8 mouse cellular contexts compared by ENCODE assay signal in the genomic region with DNA sequence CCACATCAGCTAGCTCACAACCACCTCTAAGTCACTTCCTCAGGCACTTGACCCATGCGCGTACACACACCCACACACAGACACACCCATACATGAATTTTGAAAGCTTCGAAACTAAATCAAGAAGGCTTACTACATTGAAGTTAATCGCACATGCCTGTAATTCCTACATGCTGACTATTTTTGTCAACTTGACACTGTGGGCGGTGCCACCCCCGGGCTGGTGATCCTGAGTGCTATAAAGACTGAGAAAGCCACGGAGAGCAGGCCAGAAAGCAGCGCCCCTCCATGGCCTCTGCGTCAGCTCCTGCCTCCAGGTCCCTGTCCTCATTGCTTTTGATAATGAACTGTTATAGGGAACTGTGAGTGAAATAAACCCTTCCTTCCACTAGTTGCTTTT. TPM values are rescaled to one million over a fixed set of nuclear protein-coding genes. Genes with fewer than 3 reads are reported as not detected.
DNase-seq lines count a peak whose midpoint lies in the region; ATAC-seq lines count a peak whose summit lies in the region.

No protein-coding gene starts in this region.

- H3K27me3 ChIP-seq in forebrain, embryonic 16.5 days (replicated peaks; ENCODE audit: control insufficient read depth, insufficient read depth, low read length), result no peaks in the 10 kb centered on the region
- H3K27me3 ChIP-seq in liver, embryonic 13.5 days, result no peaks in the 10 kb centered on the region

- peak; percentile 19 for DNase-seq in layer of hippocampus, adult 11-12 months (ENCODE audit: low spot score)
- no peak for DNase-seq in layer of hippocampus, adult 9-10 months (ENCODE audit: low spot score)
- peak; percentile 52 for DNase-seq in adrenal gland, postnatal 25 days
- DNase-seq in induced T-regulatory cell, adult 2 months (ENCODE audit: low read depth), result peak; percentile 63
- DNase-seq in liver, embryonic 13.5 days, result peak; percentile 32

- H3K9ac ChIP-seq in forebrain, embryonic 16.5 days (replicated peaks; ENCODE audit: low read depth, low read length), result peak overlapping the region; percentile 66
- peak overlapping the region; percentile 85 for H3K9ac ChIP-seq in liver, embryonic 13.5 days

- no peak overlapping the region for H3K27ac ChIP-seq in forebrain, embryonic 16.5 days (ENCODE audit: low read length)
- H3K27ac ChIP-seq in liver, embryonic 13.5 days, result 0 out of 2 replicates have a peak overlapping the region, but pooled peaks have one; percentile 2

- no peaks in the 10 kb centered on the region for H3K36me3 ChIP-seq in forebrain, embryonic 16.5 days (ENCODE audit: control insufficient read depth, insufficient read depth)
- H3K36me3 ChIP-seq in liver, embryonic 13.5 days, result peaks cover 21% of the 10 kb centered on the region

- no peak for ATAC-seq in forebrain, embryonic 16.5 days
- ATAC-seq in liver, embryonic 13.5 days (ENCODE audit: low read depth), result no peak
- peak; percentile 40; the same call in 1 of the 2 replicates for ATAC-seq in monocyte, adult 5-6 weeks (replicated peaks; ENCODE audit: insufficient number of reproducible peaks, low FRiP score, low TSS enrichment, poor library complexity, severe bottlenecking)
- ATAC-seq in erythroid progenitor cell, adult 5-6 weeks (replicated peaks; ENCODE audit: low FRiP score, poor library complexity, severe bottlenecking), result no peak

- peak overlapping the region; percentile 81 for H3K4me3 ChIP-seq in forebrain, embryonic 16.5 days (replicated peaks; ENCODE audit: low read length)
- H3K4me3 ChIP-seq in liver, embryonic 13.5 days (replicated peaks), result peak overlapping the region; percentile 82

- H3K4me1 ChIP-seq in forebrain, embryonic 16.5 days (replicated peaks; ENCODE audit: control insufficient read depth, insufficient read depth, low read length), result peaks cover 16% of the 10 kb centered on the region
- peaks cover 37% of the 10 kb centered on the region for H3K4me1 ChIP-seq in liver, embryonic 13.5 days (replicated peaks)

- H3K9me3 ChIP-seq in forebrain, embryonic 16.5 days (ENCODE audit: control insufficient read depth, low read length), result no peaks in the 10 kb centered on the region
- H3K9me3 ChIP-seq in liver, embryonic 13.5 days (replicated peaks), result no peaks in the 10 kb centered on the region

- 15% methylated on average over 9 of the region's 9 CpGs for WGBS in forebrain, embryonic 16.5 days
- WGBS in liver, embryonic 13.5 days (ENCODE audit: insufficient replicate concordance), result 4% methylated on average over 9 of the region's 9 CpGs

- H3K4me2 ChIP-seq in forebrain, embryonic 16.5 days (ENCODE audit: low read length), result peak overlapping the region; percentile 99
- H3K4me2 ChIP-seq in liver, embryonic 13.5 days, result peak overlapping the region; percentile 96

RNA-seq across cellular contexts. Expression of gene Psat1, which starts 23.7 kb away (rescaled TPM):
- 64.9 and 81.4 TPM in 2 replicates for total RNA-seq in adrenal gland, postnatal 25 days (2021)
- polyA plus RNA-seq in forebrain, embryonic 16.5 days (2015; fragmentation: Nextera tagmentation; extraction: Ambion mirVana), result 102 and 103 TPM in 2 replicates
- polyA plus RNA-seq in liver, embryonic 13.5 days (2015; fragmentation: Nextera tagmentation; extraction: Ambion mirVana), result 165 and 186 TPM in 2 replicates
- 7.0 to 22.2 TPM (median 20.8 TPM) in 3 replicates for total RNA-seq in monocyte, adult 5-6 weeks (2017)
- total RNA-seq in erythroid progenitor cell, adult 5-6 weeks (2015; ENCODE audit: low replicate concordance), result 13.0 and 14.4 TPM in 2 replicates
- 11.7 and 35.3 TPM in 2 replicates for total RNA-seq in erythroid progenitor cell, adult 5-6 weeks (2017; ENCODE audit: low replicate concordance)
